ENCODE assay signal across 12 mouse cellular contexts in the genomic region with DNA sequence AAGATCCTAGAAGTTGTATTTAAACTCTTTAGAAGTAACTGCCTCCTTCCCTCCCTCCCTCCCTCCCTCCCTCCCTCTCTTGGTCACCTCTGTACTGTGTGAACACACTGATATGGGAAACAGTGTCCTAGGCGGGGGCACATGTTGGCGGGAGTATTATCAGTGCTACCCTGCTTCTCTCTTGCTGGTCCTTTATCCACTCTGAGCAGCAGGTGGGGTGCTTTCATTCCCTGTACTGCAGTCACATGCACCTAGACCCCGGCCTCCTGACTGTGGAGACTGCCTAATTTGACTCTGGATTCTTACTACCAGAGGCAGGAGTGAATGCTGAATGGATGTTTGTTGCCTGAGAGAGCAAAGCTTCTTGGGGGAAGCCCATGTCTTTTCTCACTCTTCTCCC. TPM values are rescaled to one million over a fixed set of nuclear protein-coding genes. Genes with fewer than 3 reads are reported as not detected.
DNase-seq lines count a peak whose midpoint lies in the region; ATAC-seq and TF ChIP-seq lines count a peak whose summit lies in the region.
"Had no signal": no experiment of that assay in that cellular context is flagged by ENCODE, and none has a peak within 500 bp of the region (broad histone marks: within the 10 kb centered on the region; RNA-seq: fewer than 3 reads in every experiment).

No protein-coding gene starts in this region.

- peak; percentile 95 for TF ChIP-seq EP300 in liver, embryonic 14.5 days (IDR thresholded peaks at IDR 0.05; ENCODE audit: low read depth)
- no peak for TF ChIP-seq EP300 in stomach, postnatal 0 days (optimal IDR thresholded peaks at IDR 0.05)

- peak; percentile 66 for TF ChIP-seq CTCF in liver, embryonic 14.5 days (IDR thresholded peaks at IDR 0.05; ENCODE audit: low read depth)
- peak; percentile 23 for TF ChIP-seq CTCF in stomach, postnatal 0 days (IDR thresholded peaks at IDR 0.05; ENCODE audit: low read depth)

- no peak overlapping the region for H3K4me3 ChIP-seq in kidney, embryonic 15.5 days (replicated peaks)
- peak overlapping the region; percentile 78 to 83 for H3K4me3 ChIP-seq in liver, embryonic 14.5 days (ENCODE audit: insufficient read depth in 1 of 2, low read depth in 2 of 2, low read length in 2 of 2)
- H3K4me3 ChIP-seq in stomach, postnatal 0 days (ENCODE audit: low read depth, low read length) = no peak overlapping the region
- H3K4me3 ChIP-seq: midbrain, embryonic 10.5 days; myocyte had no signal

- H3K9ac ChIP-seq in kidney, embryonic 15.5 days = no peak overlapping the region
- H3K9ac ChIP-seq in liver, embryonic 14.5 days (replicated peaks) = peak overlapping the region; percentile 90
- no peak overlapping the region for H3K9ac ChIP-seq in stomach, postnatal 0 days (ENCODE audit: low read length)

- H3K36me3 ChIP-seq in kidney, embryonic 15.5 days = no peaks in the 10 kb centered on the region
- H3K36me3 ChIP-seq in liver, embryonic 14.5 days (replicated peaks; ENCODE audit: control insufficient read depth, insufficient read depth, low read depth) = peaks cover 45% of the 10 kb centered on the region
- H3K36me3 ChIP-seq in stomach, postnatal 0 days (ENCODE audit: control insufficient read depth, insufficient read depth, low read length) = no peaks in the 10 kb centered on the region
- H3K36me3 ChIP-seq: midbrain, embryonic 10.5 days had no signal

- peaks cover 19% of the 10 kb centered on the region for H3K4me1 ChIP-seq in kidney, embryonic 15.5 days
- peaks cover 50 to 60% of the 10 kb centered on the region in 2 experiments for H3K4me1 ChIP-seq in liver, embryonic 14.5 days (replicated peaks; ENCODE audit: control insufficient read depth in 2 of 2, insufficient read depth in 2 of 2, low read length in 1 of 2)
- H3K4me1 ChIP-seq in stomach, postnatal 0 days (replicated peaks; ENCODE audit: control insufficient read depth, insufficient read depth) = 0 out of 2 replicates have a peak, but pooled peaks cover 3% of the 10 kb centered on the region

- H3K27ac ChIP-seq in kidney, embryonic 15.5 days = no peak overlapping the region
- peak overlapping the region; percentile 97 for H3K27ac ChIP-seq in liver, embryonic 14.5 days
- H3K27ac ChIP-seq in stomach, postnatal 0 days (replicated peaks) = no peak overlapping the region

- ATAC-seq in kidney, embryonic 15.5 days (replicated peaks; ENCODE audit: low FRiP score) = peak; percentile 54
- ATAC-seq in liver, embryonic 14.5 days (ENCODE audit: insufficient read depth) = peak; percentile 77
- ATAC-seq in stomach, postnatal 0 days (ENCODE audit: low FRiP score, low TSS enrichment) = no peak

- 51% methylated on average over 3 of the region's 3 CpGs for WGBS in kidney, embryonic 15.5 days
- WGBS in liver, embryonic 14.5 days (ENCODE audit: insufficient replicate concordance) = 11% methylated on average over 3 of the region's 3 CpGs
- 37% methylated on average over 3 of the region's 3 CpGs for WGBS in stomach, postnatal 0 days

- DNase-seq in kidney, adult 8-10 months = no peak
- peak; percentile 90 for DNase-seq in c-Kit-positive CD71-positive TER-119-positive erythroid progenitor cells, embryonic 14.5 days (ENCODE audit: low spot score)
- DNase-seq in liver, embryonic 14.5 days (ENCODE audit: low read depth in 3 of 3, low spot score in 3 of 3) = peak; percentile 91 to 92 (median 91)
- no peak for DNase-seq in stomach, postnatal 0 days (ENCODE audit: low spot score)
- DNase-seq in cerebellum, postnatal 14 days = no peak
- DNase-seq in ovary, adult 18-20 months (ENCODE audit: low spot score) = no peak
- DNase-seq: cerebellum, adult 9-10 months; gastrocnemius, postnatal 36 days; heart, postnatal 4 days had no signal

- H3K4me2 ChIP-seq in kidney, embryonic 15.5 days = no peak overlapping the region
- peak overlapping the region; percentile 92 for H3K4me2 ChIP-seq in liver, embryonic 14.5 days (ENCODE audit: low read depth)
- H3K4me2 ChIP-seq in stomach, postnatal 0 days (replicated peaks; ENCODE audit: low read depth) = no peak overlapping the region

- peaks cover 20% of the 10 kb centered on the region for H3K27me3 ChIP-seq in kidney, embryonic 15.5 days
- peaks cover 3% of the 10 kb centered on the region for H3K27me3 ChIP-seq in liver, embryonic 14.5 days (ENCODE audit: control insufficient read depth, insufficient read depth, low read length)
- no peaks in the 10 kb centered on the region; the same call in 1 of the 2 replicates for H3K27me3 ChIP-seq in stomach, postnatal 0 days (ENCODE audit: control insufficient read depth, insufficient read depth, low read length)

- H3K9me3 ChIP-seq in kidney, embryonic 15.5 days (replicated peaks) = no peaks in the 10 kb centered on the region
- no peaks in the 10 kb centered on the region for H3K9me3 ChIP-seq in liver, embryonic 14.5 days (ENCODE audit: control insufficient read depth, low read length)
- no peaks in the 10 kb centered on the region for H3K9me3 ChIP-seq in stomach, postnatal 0 days (ENCODE audit: control insufficient read depth, low read length)
- H3K9me3 ChIP-seq: midbrain, embryonic 10.5 days had no signal

RNA-seq across cellular contexts. Expression of gene Tspan33, which starts 3.5 kb away (rescaled TPM):
- polyA plus RNA-seq in kidney, embryonic 15.5 days (2015; fragmentation: Nextera tagmentation; extraction: Ambion mirVana) = 19.0 and 19.2 TPM in 2 replicates
- polyA plus RNA-seq in liver, embryonic 14.5 days (2012; rRNA removed) = 97.2 and 108 TPM in 2 replicates
- polyA plus RNA-seq in liver, embryonic 14.5 days (2014; fragmentation: Nextera tagmentation; extraction: Ambion mirVana) = 76.1 and 96.6 TPM in 2 replicates
- polyA plus RNA-seq in stomach, postnatal 0 days (2015; fragmentation: Nextera tagmentation; extraction: Ambion mirVana) = 4.0 and 4.4 TPM in 2 replicates

RNA-seq across cellular contexts. Expression of gene Smo, which starts 37.8 kb away (rescaled TPM):
- polyA plus RNA-seq in kidney, embryonic 15.5 days (2015; fragmentation: Nextera tagmentation; extraction: Ambion mirVana) = 50.7 and 55.0 TPM in 2 replicates
- polyA plus RNA-seq in liver, embryonic 14.5 days (2012; rRNA removed) = 5.0 and 5.5 TPM in 2 replicates
- polyA plus RNA-seq in liver, embryonic 14.5 days (2014; fragmentation: Nextera tagmentation; extraction: Ambion mirVana) = 2.2 and 2.6 TPM in 2 replicates
- 10.8 and 14.1 TPM in 2 replicates for polyA plus RNA-seq in stomach, postnatal 0 days (2015; fragmentation: Nextera tagmentation; extraction: Ambion mirVana)

Comparison
In these comparisons a context has a peak if more than half of its experiments do, and no peak if none do; other contexts are left out.
1. H3K4me3 ChIP-seq: peak in liver, embryonic 14.5 days (2 of 2); none in kidney, embryonic 15.5 days (single experiment) and stomach, postnatal 0 days (single experiment).
2. DNase-seq: peak in c-Kit-positive CD71-positive TER-119-positive erythroid progenitor cells, embryonic 14.5 days (single experiment) and liver, embryonic 14.5 days (3 of 3); none in kidney, adult 8-10 months (0 of 2), stomach, postnatal 0 days (single experiment), cerebellum, postnatal 14 days (0 of 2) and ovary, adult 18-20 months (single experiment).